Mouse (Mus musculus) bone marrow macrophage, adult 2 months (primary cell): ENCODE results near the gene Cxxc4.

Source experiments
- CTCF ChIP-seq: IDR thresholded peaks from 2 replicates; pipeline ENCODE4 v1.5.1; 2012; ENCODE audit warnings: low read depth, mild to moderate bottlenecking, low read length, moderate library complexity
- POLR2A ChIP-seq: IDR thresholded peaks from 2 replicates; pipeline ENCODE4 v1.6.1; 2012; ENCODE audit warnings: mild to moderate bottlenecking, low read depth, low read length, borderline replicate concordance

- TF ChIP-seq POLR2A: no peak
- no peak for TF ChIP-seq CTCF
Measured at GRCm38 (mm10) chr3:134306507-134306906, 70.2 kb downstream of the Cxxc4 start.
